Mouse (Mus musculus) layer of hippocampus, adult 9-10 months (tissue): ENCODE measurements around the gene Camta2.

Source experiments
- DNase-seq: peaks from one replicate; pipeline ENCODE4 v3.0.0; 2022; ENCODE audit warnings: low spot score

Gene Camta2

DNA sequence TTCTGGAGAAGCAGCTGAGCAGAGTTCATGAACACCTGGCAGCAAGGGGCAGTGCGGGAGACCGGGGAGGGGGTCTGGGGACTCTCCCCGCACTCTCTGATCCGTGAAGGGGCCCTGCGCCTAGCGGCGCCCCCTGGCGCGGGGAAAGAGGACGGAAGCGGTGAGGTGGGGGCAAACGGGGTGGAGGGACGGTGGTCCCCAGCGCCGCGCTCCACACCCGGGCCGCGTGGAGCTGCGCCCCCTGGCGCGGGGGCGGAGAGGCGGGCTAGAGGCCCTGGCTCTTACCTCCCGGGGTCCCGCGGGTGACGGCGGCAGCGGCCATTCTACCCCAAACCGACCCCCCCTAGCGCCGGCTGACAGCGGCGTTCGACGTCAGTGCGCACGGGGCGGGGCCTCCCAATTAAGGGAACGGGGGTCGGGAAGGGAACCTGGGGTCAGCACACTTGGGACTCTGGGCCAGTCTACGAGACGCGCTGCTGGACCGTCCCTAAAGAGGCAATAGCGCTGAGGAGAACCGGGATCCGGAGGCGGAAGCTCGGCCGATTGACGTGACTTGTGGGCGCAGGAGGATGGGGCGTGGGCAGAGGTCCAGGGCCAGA, at the start of gene Camta2:
Gene Camta2, minus strand, starts transcription at position 505 of the 599 bp plus-strand sequence.
- DNase-seq: no peak

DNA sequence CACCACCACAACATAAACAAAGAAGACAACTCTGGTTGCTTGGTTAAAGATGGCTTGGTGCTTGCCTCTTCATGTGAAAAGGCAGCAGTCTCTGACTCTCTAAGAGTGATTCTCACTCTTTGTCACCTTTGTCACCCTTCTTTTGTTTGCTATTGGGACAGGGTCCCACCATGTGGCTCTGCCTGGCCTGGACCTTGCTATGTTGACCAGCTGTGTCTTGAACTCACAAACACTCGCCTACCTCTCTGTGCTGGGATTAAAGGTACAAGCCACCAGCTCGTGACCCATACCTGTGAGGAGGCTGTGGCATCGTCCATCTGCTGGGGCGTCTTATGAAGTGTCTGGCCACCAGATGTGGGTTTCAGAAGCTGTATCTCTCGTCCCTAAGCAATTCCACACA, 45.4 kb upstream of the Camta2 start:
- DNase-seq: no peak

DNA sequence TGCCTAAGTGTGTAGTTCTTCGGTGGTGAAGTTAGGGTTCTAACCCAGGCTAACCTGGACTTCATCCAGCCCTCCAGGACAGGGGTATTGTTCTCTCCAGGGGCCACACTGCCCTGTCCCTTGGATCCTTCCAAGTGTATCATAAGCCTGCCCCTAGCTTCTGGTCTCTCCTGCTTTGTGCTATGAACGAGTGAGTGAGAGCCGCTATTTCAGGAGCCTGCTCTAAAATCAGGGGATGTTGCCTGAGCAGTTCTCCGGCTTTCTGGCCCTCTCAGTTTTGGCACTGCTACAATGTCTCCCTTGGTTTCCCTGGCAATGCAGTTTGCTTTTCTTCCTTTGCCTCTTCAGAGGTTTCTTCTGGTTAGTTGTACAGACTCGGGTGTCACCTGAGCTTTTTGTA, 43.3 kb upstream of the Camta2 start:
- no peak for DNase-seq

DNA sequence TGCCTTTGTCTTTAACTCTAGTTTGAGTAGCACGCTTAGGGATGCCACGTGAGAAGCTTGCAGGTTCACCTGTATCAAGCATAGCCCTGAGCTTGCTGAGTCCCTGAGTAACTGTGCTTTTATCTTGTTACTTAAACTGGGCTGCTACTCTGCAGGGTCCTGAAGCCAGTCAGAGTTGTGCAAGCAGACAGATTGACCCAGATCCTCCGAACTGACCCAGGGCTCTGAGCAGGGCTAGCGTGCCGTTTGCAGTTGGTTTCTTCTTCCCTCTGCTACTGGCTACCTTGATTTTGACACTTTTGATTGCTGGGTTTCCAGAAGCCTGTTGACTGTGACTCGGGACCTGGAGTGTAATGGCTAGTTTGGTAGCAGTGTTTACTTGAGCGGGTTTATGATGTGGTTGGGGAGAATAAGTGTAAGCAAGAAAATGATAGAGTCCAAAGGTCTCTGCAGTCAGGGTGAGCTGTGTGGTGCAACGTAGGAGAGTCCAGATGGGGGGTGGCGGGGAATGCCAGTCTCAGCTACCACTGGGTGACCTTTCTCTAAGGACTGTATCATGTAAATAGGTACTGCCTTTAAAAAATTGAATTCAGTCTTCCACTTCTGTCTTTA, 42.6 kb upstream of the Camta2 start:
- no peak for DNase-seq

GRCm38 (mm10) chr11:70727385-70727784, 39.5 kb upstream of the Camta2 start:
- DNase-seq: no peak

GRCm38 (mm10) chr11:70726585-70726984, 38.7 kb upstream of the Camta2 start:
- no peak for DNase-seq

DNA sequence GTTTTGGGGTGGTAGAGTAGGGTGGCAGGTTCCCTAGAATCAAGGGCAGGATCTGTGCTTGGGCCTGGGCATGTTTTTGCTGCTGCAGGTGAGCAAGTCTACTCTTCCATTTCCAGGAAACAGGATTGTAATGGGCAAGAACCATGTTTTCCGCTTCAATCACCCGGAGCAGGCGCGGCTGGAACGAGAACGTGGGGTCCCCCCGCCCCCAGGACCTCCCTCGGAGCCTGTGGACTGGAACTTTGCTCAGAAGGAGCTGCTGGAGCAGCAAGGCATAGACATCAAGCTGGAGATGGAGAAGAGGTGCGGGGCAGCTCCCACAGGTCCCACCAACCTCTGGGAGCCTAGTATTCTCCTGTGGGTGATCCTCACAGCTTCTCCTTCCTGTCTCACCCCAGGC, 36.8 kb upstream of the Camta2 start:
- DNase-seq: no peak

- DNase-seq: no peak
Observed at GRCm38 (mm10) chr11:70721072-70721471, 33.2 kb upstream of the Camta2 start.

GRCm38 (mm10) chr11:70720567-70720966, 32.7 kb upstream of the Camta2 start:
- DNase-seq: no peak

DNA sequence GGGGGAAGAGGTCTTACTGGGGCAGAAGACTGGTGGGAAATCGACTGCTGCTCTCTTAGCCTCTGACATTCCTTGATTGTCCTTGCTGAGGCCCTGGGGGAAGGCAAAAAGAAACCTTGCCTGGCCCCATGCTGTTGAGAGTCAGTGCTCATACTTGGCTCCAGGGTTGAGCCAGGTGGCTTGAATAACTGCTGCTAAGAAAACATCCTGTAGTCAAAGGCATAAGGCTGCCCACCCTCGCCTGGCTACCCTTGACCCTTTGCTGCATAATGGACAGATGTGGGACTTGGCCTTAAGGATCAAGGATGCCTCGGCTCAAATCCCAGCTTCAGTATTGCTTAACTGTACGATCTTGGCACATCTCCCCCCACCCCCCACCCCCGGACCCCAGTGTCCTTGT, 30.6 kb upstream of the Camta2 start:
- no peak for DNase-seq

DNA sequence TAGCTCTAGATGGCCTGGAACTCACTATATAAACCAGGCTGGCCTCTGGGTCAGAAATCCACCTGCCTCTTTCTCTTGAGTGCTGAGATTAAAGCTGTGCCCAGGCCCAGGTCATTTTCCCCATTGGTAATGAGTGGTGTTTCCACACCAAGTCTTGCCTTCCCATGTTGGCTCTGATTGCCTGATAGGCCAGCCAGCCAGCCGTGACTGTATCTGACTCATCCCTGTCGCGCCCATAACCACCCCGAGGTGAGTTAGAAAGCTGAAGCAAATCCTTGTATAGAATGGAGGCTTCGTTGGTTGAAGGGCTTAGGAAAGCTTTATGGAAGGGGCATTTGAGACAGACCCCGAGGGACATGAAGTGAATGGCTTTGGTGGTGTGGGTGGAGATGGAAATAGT, 27.9 kb upstream of the Camta2 start:
- no peak for DNase-seq

- DNase-seq: no peak
Observed at GRCm38 (mm10) chr11:70713222-70713621, 25.3 kb upstream of the Camta2 start.

DNA sequence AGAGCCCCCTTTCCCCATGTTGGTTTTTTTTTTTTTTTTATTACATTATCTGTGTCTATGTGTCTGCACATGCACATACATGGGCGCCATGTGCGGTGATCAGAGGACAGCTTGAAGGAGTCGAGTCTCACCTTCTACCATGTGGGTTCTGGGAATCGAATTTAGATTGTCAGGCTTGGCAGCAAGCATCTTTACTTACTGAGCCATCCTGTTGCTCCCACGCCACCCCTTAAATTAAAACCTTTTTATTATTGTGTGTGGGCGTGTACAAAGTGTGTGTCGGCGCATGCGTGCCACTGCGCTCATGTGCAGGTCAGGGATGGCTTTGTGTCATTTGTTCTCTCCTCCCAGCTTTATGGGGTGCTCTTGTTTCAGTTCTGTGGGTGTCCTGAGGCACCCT, 23.1 kb upstream of the Camta2 start:
- no peak for DNase-seq

DNA sequence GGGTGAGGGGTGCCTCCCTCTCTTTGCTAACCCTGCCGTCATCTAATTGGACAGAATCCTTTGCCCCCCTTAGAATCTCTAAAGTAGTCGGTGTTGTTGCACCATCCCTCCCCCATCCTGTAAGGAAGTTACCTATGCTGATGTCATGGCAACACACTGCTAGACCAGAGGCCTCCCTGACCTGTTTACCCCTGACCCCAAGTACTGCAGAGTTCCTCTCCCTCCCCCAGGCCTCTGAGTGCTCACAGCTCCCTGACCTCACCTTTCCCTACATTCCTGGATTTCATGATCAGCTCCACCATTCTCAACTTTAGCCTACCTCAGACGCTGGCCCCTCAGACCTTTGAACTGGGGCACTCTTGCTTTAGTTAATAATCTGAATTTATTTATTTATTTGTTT, 18.2 kb upstream of the Camta2 start:
- no peak for DNase-seq

GRCm38 (mm10) chr11:70702781-70703180, 14.9 kb upstream of the Camta2 start:
- no peak for DNase-seq

DNA sequence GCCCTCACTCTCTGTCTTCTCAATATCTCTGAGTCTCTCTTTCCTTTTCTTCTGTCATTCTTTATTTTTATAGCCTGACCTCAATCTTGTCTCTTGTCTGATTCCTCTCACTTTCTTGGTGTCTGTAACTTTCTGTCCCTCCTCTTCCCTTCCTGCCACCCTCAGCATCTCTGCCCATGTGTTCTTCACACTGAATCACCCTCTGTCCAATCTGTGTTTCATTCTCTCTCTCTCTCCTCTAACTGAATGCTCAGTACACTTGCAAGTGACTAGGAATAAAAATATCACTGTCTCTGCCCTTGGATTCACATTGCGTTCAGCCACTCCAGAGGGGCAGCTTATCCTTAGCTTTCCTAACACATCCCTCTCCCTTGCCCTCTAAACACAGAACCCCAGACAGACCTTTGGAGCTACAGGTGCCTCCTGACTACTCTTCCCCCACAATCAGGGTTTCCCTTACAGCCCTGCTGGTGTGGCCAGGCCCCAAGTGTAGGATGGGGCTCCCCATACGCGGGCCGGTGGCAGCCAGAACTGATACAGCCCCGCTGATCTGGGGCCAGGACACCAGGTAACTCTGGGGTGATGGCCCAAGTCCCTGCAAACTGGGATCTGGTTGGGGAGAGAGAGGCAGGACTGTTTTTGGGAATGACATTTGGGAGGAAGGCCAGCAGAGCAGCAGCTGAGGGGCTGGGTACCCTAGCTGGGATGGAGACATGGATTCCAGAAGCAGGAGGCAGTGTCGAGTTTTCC, 14.3 kb upstream of the Camta2 start:
- DNase-seq: no peak

DNA sequence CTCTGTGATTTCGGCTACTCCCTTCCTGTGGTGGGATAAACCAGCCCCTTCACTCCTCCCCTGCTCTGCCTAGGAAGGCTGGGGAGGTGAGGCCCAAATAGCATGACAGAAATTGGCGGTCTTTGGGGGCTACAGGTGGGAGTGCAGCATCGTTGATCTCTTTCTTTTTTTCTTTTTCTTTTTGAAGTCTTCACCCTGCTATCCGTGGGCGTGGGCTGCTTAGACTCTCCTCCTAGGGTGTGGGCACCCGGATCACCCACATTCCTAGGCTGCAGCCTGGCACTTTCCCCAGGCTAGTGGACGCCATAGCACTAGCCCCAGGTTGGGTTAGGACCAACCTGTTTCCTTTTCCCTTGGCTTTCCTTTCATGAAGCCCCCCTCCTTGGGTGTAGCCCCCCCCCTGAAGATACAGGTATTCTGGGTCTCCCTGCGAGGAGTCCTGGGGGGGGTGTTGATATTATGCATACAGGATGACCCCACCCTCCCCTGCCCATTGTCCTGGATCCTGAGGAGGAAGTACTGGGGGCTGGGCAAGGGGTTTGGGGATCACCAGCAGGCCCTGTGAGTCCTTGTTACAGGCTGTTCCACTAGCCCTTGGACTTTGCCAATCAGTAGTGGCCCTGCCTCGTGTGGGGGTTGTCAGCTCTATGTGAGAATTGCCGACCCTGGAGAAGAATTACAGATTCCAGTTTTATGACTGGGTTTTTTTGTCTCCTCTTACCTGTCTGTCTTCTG, 13.5 kb upstream of the Camta2 start:
- DNase-seq: no peak

GRCm38 (mm10) chr11:70700613-70701012, 12.7 kb upstream of the Camta2 start:
- no peak for DNase-seq

DNA sequence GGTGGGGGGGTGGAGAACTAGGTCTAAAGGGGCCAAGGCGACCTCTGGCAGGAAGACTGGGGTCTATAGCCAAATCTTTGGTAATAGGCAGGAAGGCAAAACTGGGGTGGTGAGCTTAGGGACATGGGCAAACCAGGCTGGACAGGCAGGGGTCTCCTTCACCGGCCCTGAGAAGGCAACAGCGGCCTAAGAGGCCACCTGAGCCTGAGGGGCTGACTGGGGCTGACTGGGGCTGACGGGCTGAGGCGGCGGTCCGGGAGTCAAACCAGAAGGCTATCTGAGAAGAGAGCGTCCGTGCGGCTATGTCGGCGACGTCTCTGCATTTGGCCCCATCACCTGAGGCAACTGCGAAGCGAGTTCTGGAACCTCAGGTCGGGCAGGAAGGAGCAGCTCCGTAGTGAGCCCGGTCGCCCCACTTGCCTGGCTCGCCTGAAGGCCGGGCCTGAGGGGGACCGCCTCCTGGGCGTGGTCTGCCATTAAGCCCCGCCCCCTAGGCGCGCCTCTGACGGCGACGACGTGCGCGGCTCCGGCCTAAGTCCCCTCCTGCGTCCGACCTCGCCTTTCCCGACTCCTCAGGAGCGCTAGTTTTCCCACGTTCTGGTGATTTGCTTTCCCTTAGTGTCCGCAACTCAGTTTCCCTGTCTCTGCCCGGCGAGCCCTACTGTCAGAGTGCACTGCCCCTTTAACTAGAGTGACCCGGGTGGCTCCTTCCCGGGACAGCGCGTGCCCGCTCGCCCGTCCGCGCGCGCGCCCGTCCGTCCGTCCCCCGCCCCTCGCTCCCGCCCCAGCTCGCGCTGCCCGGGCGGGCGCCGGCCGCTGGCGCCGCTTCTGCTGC, 12.0 kb upstream of the Camta2 start, which contains the start of the genes Inca1 and Kif1c:
Gene Inca1, minus strand, starts transcription at position 434 of the 835 bp plus-strand sequence.
Gene Kif1c, plus strand, starts transcription at position 827 of the 835 bp plus-strand sequence.
- DNase-seq: peak; percentile 81

DNA sequence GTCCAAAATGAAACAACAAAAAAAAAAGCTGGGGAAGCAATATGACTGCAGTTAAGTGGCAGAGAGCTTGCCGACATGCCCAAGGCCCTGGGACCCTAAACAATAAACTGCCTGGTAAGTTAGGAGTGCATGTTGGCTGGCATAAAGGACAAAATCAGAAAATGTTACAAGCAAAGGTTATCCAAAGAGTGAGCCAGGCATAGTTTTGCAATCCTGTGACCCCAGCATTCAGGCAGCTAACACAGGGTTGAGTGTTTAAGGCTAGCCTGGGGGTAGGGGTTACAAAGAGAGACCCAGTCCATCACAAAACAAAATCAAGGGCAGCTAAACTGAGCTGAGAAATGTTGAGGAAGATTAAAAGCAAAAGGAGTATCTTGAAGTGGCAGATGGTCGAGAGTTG, 11.1 kb upstream of the Camta2 start:
- DNase-seq: no peak

- no peak for DNase-seq
Observed at GRCm38 (mm10) chr11:70697376-70697775, 9.5 kb upstream of the Camta2 start.

DNA sequence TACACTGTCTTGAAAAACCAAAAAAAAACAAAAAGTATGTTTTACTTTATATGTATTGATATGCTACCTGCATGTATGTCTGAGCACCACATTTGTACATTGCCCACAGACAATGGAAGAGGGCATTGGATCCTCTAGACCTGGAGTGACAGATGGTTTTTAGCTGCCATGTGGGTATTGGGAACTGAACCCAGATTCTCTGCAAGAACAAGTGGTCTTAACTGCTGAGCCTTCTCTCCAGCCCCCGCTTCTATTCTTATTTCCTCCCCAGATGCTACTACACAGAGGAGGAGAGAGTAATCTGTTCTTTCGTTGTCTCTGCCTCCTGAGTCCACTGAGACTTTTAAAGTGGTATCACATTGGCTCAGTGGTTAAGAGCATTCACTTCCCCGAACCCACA, 5.6 kb upstream of the Camta2 start:
- no peak for DNase-seq
